Mouse (Mus musculus) forebrain, embryonic 16.5 days (tissue): Measurements from ENCODE around the gene Il25. TPM values are rescaled to one million over a fixed set of nuclear protein-coding genes. Genes with fewer than 3 reads are reported as not detected.

Experiments
- ATAC-seq: fragments of 200-750 bp; cut with Nextera tagmentation; 2 replicates; pipeline ENCODE4 v1.8.0; 2017; ENCODE audit warnings: mild to moderate bottlenecking, moderate library complexity
- H3K27ac ChIP-seq: fragments of 300-500 bp; sonication (generic); 2 replicates; pipeline ENCODE4 v1.5.1; 2014; ENCODE audit warnings: low read length, control low read depth
- H3K27me3 ChIP-seq: fragments of 300-500 bp; sonication (generic); replicated peaks from 2 replicates; pipeline ENCODE4 v1.6.1; 2014; ENCODE audit warnings: low read length; ENCODE audit not compliant: control insufficient read depth, insufficient read depth
- H3K36me3 ChIP-seq: fragments of 300-500 bp; sonication (generic); 2 replicates; pipeline ENCODE4 v1.6.1; 2014; ENCODE audit not compliant: control insufficient read depth, insufficient read depth
- H3K4me1 ChIP-seq: fragments of 300-500 bp; sonication (generic); replicated peaks from 2 replicates; pipeline ENCODE4 v1.6.1; 2014; ENCODE audit warnings: low read length; ENCODE audit not compliant: control insufficient read depth, insufficient read depth
- H3K4me2 ChIP-seq: fragments of 300-500 bp; sonication (generic); 2 replicates; pipeline ENCODE4 v1.6.1; 2014; ENCODE audit warnings: mild to moderate bottlenecking, low read length, control low read depth
- H3K4me3 ChIP-seq: fragments of 300-500 bp; sonication (generic); replicated peaks from 2 replicates; pipeline ENCODE4 v1.5.1; 2014; ENCODE audit warnings: mild to moderate bottlenecking, low read length, control low read depth
- H3K9ac ChIP-seq: fragments of 300-500 bp; sonication (generic); replicated peaks from 2 replicates; pipeline ENCODE4 v1.6.1; 2014; ENCODE audit warnings: low read depth, low read length, control low read depth
- H3K9me3 ChIP-seq: fragments of 300-500 bp; sonication (generic); 2 replicates; pipeline ENCODE4 v1.6.1; 2016; ENCODE audit warnings: low read length; ENCODE audit not compliant: control insufficient read depth
- WGBS: fragments of 180-500 bp; shearing (Covaris S2); extraction: QIAGEN DNeasy Blood & Tissue Kit; methylation state at CpG from one replicate; pipeline ENCODE4 v1.1.7; 2014; 5-methylcytosine and 5-hydroxymethylcytosine counted together
- polyA plus RNA-seq: library from polyadenylated mRNA; unstranded; fragments of >200 nt; fragmentation: Nextera tagmentation; extraction: Ambion mirVana; gene quantifications from 2 replicates; pipeline ENCODE4 v1.2.1, GENCODE M21; 2015

Il25 gene
- polyA plus RNA-seq, 1 experiment from 2014 or later: 0.53 TPM

DNA sequence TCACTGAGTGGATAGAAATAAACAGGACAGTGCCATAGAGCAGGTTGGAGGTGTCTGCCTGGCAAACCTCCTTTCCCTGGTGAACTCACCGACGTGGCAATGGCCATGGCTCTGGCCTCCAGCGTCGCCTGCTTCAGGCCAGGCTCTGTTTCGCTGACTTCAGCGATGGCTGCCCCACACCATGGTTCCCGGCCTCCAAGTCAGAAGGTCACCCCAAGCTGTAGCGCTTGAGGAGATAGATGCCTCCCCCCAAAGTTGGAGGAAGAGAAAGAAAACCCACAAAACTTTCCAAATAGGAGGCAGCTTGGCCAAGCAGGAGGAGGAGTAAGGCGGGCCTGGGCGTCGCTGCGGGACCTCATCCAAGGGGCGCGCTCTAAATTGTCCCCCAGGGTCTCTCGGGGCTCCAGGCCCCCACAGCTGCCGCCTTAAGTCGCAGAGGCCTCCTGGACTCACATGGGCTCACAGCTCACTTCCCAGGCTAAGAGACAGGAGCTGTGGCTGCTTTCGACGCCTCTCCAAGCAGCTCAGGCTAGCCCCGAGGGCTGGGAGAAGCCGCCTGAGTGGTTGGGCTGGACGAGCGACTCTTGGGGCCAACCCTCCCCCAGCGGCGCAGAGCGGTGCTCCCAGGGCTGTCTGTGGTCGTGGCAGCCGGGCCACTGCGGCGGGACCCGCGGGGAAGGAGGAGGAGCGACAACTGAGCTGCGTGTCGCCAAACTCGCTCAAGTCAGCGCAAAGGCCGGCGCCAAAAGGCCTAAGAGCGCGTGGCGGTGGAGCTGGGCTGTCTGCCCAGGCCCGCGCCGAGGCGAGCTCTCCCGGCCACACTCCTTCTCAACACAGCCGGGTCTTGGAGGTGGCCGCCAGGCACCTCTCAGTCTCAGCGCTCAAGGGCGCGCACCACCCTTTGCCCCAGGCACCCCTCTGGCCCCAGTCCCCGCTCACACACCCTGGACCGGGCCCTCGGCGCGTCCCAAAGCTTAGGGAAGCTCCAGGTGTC, 6.8 kb upstream of the Il25 start, which contains the start of gene Efs:
TSS of gene Efs (minus strand) at position 778 of the 994 bp plus-strand sequence.
- peaks cover 10% of the 10 kb centered on the region; the same call in 1 of the 2 replicates for H3K9me3 ChIP-seq
- H3K27me3 ChIP-seq: no peaks in the 10 kb centered on the region
- 1% methylated on average over 57 of the region's 57 CpGs for WGBS
- peaks cover 35% of the 10 kb centered on the region for H3K4me1 ChIP-seq
- ATAC-seq: peak; percentile 55
- H3K4me2 ChIP-seq: peak within 1 kb of the TSS; percentile 94
- peak within 1 kb of the TSS; percentile 96 for H3K27ac ChIP-seq
- H3K4me3 ChIP-seq: peak within 1 kb of the TSS; percentile 59
- peaks cover 3% of the 10 kb centered on the region for H3K36me3 ChIP-seq
- peak within 1 kb of the TSS; percentile 90 for H3K9ac ChIP-seq

DNA sequence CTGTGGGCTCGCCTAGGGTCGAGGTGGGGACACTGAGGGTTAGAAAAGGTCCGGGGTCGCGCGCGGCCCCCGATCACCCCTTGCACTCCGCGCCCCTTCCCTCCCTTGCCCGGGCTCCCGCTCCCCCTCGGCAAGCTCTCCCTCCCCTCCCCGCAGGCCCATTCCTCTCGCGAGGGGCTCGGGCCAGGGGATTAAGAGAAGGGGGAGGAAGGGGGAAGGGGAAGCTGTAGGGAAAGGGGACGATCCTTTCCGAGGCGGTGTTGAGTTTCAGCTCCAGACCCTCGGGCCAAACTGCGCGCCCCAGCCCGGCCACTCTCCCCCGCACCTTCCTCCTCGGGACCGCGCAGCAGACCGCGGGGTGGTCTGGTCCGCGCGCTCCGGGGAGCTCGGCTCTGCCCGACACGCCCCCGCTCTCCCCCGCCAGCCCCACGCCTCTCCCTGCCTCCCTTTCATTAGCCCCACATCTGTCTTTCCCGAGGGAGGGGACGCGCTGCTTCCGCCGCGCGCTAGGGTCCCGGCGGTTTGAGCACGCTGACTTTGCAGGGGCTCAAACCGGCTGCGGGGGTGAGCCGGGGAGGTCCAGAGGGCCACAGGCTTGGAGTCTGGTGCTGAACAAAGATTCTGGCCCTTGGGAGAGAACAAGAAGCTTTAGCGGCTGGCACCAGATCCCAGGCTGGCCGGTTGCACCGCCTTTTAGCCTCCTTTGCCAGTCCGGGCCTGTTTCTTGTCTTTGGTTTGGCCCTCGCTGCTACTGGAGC, 5.9 kb upstream of the Il25 start:
- peak overlapping the region; percentile 90 for H3K9ac ChIP-seq
- ATAC-seq: peak; percentile 60
- under 1% methylated on average over 51 of the region's 58 CpGs for WGBS
- peak overlapping the region; percentile 96 for H3K27ac ChIP-seq
- H3K9me3 ChIP-seq: peaks cover under 1% of the 10 kb centered on the region; the same call in 1 of the 2 replicates
- H3K4me1 ChIP-seq: peaks cover 35% of the 10 kb centered on the region
- no peaks in the 10 kb centered on the region; the same call in 1 of the 2 replicates for H3K36me3 ChIP-seq
- H3K27me3 ChIP-seq: no peaks in the 10 kb centered on the region
- peak overlapping the region; percentile 59 for H3K4me3 ChIP-seq
- peak overlapping the region; percentile 94 for H3K4me2 ChIP-seq

DNA sequence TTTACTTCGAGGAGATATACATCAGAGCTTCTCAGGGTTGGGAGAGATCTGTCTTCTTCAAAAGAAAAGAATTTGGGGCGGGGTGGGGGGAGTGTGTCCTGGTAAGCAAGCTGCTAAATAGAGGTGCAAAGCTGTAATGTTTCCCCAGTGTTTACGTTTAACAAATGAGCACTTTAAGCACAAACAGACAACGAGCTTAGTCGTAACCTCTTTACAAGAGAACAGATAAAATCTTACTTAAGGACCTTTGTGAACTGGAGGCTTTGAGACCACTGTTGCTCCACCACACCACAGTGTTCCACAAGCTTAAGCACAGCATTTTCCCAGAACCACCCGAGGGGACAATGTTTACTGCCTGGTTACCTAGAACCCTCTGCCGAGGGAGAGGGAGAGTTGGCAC, 5.2 kb upstream of the Il25 start:
- H3K4me1 ChIP-seq: peaks cover 35% of the 10 kb centered on the region
- peak overlapping the region; percentile 90 for H3K9ac ChIP-seq
- no peaks in the 10 kb centered on the region for H3K36me3 ChIP-seq
- no peak overlapping the region; the same call in 1 of the 2 replicates for H3K4me3 ChIP-seq
- WGBS: 15% methylated on average over 7 of the region's 7 CpGs
- no peak for ATAC-seq
- peak overlapping the region; percentile 96 for H3K27ac ChIP-seq
- H3K27me3 ChIP-seq: no peaks in the 10 kb centered on the region
- peak overlapping the region; percentile 94 for H3K4me2 ChIP-seq
- H3K9me3 ChIP-seq: no peaks in the 10 kb centered on the region

DNA sequence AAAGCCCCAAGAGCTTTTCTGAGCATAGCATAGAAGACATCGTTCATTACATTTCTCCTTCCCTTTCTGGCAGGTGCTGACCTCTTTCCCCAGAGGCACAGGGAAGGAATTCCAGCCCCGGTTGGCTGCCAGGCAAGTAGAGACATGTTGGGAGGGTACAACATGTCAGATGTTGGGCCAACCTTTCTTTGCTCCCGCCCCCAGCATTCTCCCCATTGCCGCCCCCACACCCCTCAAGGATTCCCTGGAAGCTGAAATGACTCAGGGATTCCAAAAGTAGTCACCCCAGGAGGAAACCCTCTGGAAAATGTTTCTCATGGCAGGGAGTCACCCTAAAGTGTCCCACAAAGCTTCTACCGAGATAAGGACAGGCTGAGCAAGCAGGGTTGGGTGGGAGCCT, 2.7 kb upstream of the Il25 start:
- H3K4me2 ChIP-seq: no peak overlapping the region
- WGBS: 84% methylated on average over 5 of the region's 5 CpGs
- no peak overlapping the region for H3K4me3 ChIP-seq
- H3K4me1 ChIP-seq: peaks cover 23% of the 10 kb centered on the region
- no peaks in the 10 kb centered on the region for H3K9me3 ChIP-seq
- H3K9ac ChIP-seq: no peak overlapping the region
- H3K27me3 ChIP-seq: no peaks in the 10 kb centered on the region
- H3K36me3 ChIP-seq: no peaks in the 10 kb centered on the region
- no peak for ATAC-seq
- H3K27ac ChIP-seq: no peak overlapping the region

DNA sequence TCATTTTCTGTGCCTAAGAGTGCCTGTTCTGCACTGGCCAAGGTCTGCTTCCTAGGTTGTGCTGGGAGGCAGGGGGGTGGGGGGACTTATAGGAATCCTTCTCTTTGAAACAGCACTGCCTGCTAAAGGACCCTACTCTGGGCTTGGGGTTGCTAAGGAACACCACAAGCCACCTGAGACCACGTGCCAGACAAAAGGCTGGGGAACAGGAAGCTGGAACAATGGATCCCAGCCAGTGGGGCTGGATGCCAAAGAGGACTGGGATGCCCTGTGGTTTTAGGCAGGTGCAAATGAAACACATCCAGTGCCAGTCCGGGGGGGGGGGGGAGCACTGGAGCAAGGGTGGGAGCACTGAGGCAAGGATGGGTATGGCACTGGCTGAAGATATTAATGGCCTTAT, 2.1 kb upstream of the Il25 start:
- H3K27ac ChIP-seq: no peak overlapping the region
- no peaks in the 10 kb centered on the region for H3K27me3 ChIP-seq
- H3K4me2 ChIP-seq: no peak overlapping the region
- ATAC-seq: no peak
- H3K36me3 ChIP-seq: no peaks in the 10 kb centered on the region
- WGBS: 0% methylated on average over 2 of the region's 2 CpGs
- H3K4me3 ChIP-seq: no peak overlapping the region
- H3K4me1 ChIP-seq: peaks cover 18% of the 10 kb centered on the region
- H3K9ac ChIP-seq: no peak overlapping the region
- no peaks in the 10 kb centered on the region for H3K9me3 ChIP-seq

DNA sequence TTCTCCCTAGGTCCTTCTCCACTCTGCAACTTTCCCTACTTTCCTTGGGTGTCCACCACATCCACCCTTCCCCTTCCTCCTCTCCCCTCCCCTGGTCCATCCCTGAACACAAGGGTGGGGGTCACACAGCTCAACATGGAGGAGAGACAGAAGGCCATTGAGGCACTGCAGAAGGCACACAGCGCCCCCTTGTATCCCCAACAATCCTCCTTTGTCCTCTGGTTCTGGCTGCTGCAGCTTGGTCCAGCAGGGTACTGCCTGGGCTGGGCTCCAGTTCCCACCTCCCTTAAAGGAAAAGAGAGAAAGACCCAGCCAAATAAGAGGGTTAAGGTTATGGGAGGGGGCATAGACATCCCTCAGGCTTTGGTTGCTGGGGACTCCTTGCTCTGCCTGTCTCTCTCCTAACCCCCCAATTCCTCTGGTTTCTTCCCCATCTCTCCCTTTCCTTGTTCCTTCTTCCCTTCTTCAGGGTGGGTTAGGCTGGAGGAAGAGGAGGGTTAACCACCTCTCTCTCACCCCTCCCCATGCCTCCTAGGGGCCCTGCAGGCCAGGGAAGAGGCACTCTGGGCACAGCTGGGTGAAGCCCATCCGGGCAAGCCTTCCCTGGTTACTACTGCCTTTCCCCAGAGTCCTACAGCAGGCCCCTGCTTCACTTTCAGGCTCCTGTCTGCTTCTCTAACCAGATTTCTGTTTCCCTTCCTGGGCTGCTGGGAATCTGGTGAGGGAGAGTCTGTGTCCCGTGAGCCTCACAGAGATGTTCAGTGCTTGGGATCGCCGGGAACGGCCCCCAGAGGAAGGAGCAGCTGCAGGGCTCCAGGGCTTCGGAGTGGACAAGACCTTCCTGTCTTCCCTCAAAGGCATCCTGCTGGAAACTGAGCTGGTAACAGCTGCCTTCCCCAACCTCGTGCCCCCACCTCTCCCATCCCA, 3.7 kb downstream of the Il25 start, which contains the start of gene Cmtm5:
TSS of gene Cmtm5 (plus strand) at position 358 of the 927 bp plus-strand sequence.
- 0 out of 2 replicates have a peak within 1 kb of the TSS, but pooled peaks have one; percentile 26 for H3K9ac ChIP-seq
- peak within 1 kb of the TSS; percentile 24; the same call in 1 of the 2 replicates for H3K27ac ChIP-seq
- no peak within 1 kb of the TSS for H3K4me2 ChIP-seq
- H3K36me3 ChIP-seq: no peaks in the 10 kb centered on the region
- WGBS: 40% methylated on average over 8 of the region's 8 CpGs
- H3K27me3 ChIP-seq: no peaks in the 10 kb centered on the region
- no peak within 1 kb of the TSS for H3K4me3 ChIP-seq
- peak; percentile 71 for ATAC-seq
- H3K4me1 ChIP-seq: peaks cover 3% of the 10 kb centered on the region; the same call in 1 of the 2 replicates
- H3K9me3 ChIP-seq: no peaks in the 10 kb centered on the region

DNA sequence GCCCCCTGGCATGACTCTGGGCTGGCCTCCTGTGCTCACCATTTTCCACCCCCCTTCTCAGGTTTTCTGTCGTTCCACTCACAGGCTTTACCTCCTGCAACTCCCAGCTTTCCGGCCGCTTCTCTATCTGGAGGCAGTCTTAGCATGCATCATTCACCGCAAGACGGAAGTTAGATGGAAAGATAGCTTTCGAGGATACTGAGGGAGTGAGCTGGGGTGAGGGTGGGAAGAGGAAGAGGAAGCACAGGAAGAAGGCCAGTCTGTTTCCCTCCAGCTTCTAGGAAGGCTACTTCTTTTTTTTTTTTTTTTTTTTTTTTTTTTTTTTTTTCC, 4.3 kb downstream of the Il25 start:
- Histone ChIP-seq H3K9ac (no peak overlapping the region), H3K4me2 (no peak overlapping the region), H3K4me1 (peaks cover 3% of the 10 kb centered on the region; the same call in 1 of the 2 replicates), H3K27ac (peak overlapping the region; percentile 24; the same call in 1 of the 2 replicates), H3K27me3 (no peaks in the 10 kb centered on the region), H3K36me3 (no peaks in the 10 kb centered on the region), H3K9me3 (no peaks in the 10 kb centered on the region), H3K4me3 (no peak overlapping the region)
- ATAC-seq: no peak
- 72% methylated on average over 6 of the region's 6 CpGs for WGBS

DNA sequence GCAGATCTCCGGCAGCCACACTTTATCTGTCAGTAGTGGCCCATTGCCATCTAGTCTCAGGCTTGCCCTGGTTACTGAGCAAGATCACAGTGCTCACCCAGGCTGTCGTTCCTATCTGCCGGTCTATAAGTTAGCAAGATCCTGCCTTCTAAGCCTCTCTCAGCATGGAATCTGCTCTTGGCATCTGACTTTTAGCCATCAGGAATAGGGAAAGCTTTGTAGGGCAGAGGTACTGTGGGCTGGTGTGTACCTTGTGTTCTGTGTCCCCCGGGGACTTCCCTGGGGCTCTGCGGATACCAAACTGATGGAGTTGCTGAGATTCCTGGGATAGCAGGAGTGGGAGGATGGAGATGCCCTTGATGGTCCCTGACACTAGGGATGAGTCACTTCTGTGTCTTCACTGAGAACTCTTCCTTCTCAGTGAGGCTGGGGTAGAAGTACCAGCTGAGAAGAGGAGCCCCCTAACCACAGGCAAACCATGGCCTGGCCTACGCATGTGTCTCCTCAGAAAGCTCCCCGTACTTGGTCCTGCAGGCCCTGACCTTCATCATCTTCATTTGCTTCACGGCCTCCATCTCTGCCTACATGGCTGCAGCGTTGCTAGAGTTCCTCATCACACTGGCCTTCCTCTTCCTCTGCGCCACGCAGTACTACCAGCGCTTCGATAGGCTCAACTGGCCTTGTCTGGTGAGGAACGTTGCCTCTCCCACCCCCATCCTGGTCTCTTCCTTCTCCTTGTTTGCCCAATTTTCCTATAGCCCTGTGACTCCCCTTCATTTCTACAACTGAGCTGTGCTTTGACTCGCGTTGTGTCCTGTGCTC, 5.1 kb downstream of the Il25 start:
- Histone ChIP-seq H3K27ac (no peak overlapping the region), H3K4me2 (no peak overlapping the region), H3K4me3 (no peak overlapping the region), H3K9ac (no peak overlapping the region), H3K9me3 (no peaks in the 10 kb centered on the region), H3K27me3 (no peaks in the 10 kb centered on the region), H3K36me3 (no peaks in the 10 kb centered on the region), H3K4me1 (peaks cover 3% of the 10 kb centered on the region; the same call in 1 of the 2 replicates)
- 93% methylated on average over 16 of the region's 16 CpGs for WGBS
- no peak for ATAC-seq
